Mouse (Mus musculus) forebrain, embryonic 16.5 days (tissue): Measurements from ENCODE around the gene B3gntl1. TPM values are rescaled to one million over a fixed set of nuclear protein-coding genes. Genes with fewer than 3 reads are reported as not detected.

Source experiments
- ATAC-seq: fragments of 200-750 bp; cut with Nextera tagmentation; 2 replicates; pipeline ENCODE4 v1.8.0; 2017; ENCODE audit warnings: mild to moderate bottlenecking, moderate library complexity
- H3K27ac ChIP-seq: fragments of 300-500 bp; sonication (generic); 2 replicates; pipeline ENCODE4 v1.5.1; 2014; ENCODE audit warnings: low read length, control low read depth
- H3K27me3 ChIP-seq: fragments of 300-500 bp; sonication (generic); replicated peaks from 2 replicates; pipeline ENCODE4 v1.6.1; 2014; ENCODE audit warnings: low read length; ENCODE audit not compliant: control insufficient read depth, insufficient read depth
- H3K36me3 ChIP-seq: fragments of 300-500 bp; sonication (generic); 2 replicates; pipeline ENCODE4 v1.6.1; 2014; ENCODE audit not compliant: control insufficient read depth, insufficient read depth
- H3K4me1 ChIP-seq: fragments of 300-500 bp; sonication (generic); replicated peaks from 2 replicates; pipeline ENCODE4 v1.6.1; 2014; ENCODE audit warnings: low read length; ENCODE audit not compliant: control insufficient read depth, insufficient read depth
- H3K4me2 ChIP-seq: fragments of 300-500 bp; sonication (generic); 2 replicates; pipeline ENCODE4 v1.6.1; 2014; ENCODE audit warnings: mild to moderate bottlenecking, low read length, control low read depth
- H3K4me3 ChIP-seq: fragments of 300-500 bp; sonication (generic); replicated peaks from 2 replicates; pipeline ENCODE4 v1.5.1; 2014; ENCODE audit warnings: mild to moderate bottlenecking, low read length, control low read depth
- H3K9ac ChIP-seq: fragments of 300-500 bp; sonication (generic); replicated peaks from 2 replicates; pipeline ENCODE4 v1.6.1; 2014; ENCODE audit warnings: low read depth, low read length, control low read depth
- H3K9me3 ChIP-seq: fragments of 300-500 bp; sonication (generic); 2 replicates; pipeline ENCODE4 v1.6.1; 2016; ENCODE audit warnings: low read length; ENCODE audit not compliant: control insufficient read depth
- WGBS: fragments of 180-500 bp; shearing (Covaris S2); extraction: QIAGEN DNeasy Blood & Tissue Kit; methylation state at CpG from one replicate; pipeline ENCODE4 v1.1.7; 2014; 5-methylcytosine and 5-hydroxymethylcytosine counted together
- polyA plus RNA-seq: library from polyadenylated mRNA; unstranded; fragments of >200 nt; fragmentation: Nextera tagmentation; extraction: Ambion mirVana; gene quantifications from 2 replicates; pipeline ENCODE4 v1.2.1, GENCODE M21; 2015

B3gntl1 gene
- polyA plus RNA-seq, 1 experiment from 2014 or later, result 7.4 TPM

DNA sequence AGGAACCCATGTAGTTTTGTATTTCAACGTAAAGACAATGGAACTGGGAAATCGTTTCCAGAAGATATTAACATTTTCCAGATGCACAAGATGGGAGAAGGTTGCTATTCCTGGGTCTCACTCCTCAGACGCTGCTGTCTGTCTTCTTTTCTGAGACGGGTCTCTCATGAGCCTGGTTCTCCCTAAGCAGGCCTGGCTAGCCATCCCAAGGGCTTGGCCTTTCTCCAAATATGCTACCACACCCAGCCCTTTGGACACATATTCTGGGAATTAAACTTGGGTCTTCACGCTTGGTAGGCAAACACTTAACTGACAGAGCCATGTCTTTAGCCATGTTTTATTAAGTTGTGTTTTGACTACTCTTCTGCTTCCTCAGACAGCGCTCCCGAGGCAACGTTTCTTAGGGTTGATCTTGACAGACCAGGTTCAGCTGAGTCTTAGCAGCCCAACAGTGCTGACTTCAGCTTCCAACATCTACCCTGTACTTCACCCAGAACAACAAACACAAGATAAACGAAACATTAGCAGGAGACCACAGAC lies 18.5 kb downstream of the B3gntl1 start:
- Histone ChIP-seq H3K36me3 (no peaks in the 10 kb centered on the region), H3K27me3 (no peaks in the 10 kb centered on the region), H3K9ac (no peak overlapping the region), H3K9me3 (no peaks in the 10 kb centered on the region), H3K4me2 (no peak overlapping the region), H3K27ac (no peak overlapping the region), H3K4me3 (no peak overlapping the region), H3K4me1 (0 out of 2 replicates have a peak, but pooled peaks cover 3% of the 10 kb centered on the region)
- ATAC-seq, result no peak
- WGBS, result 85% methylated on average over 9 of the region's 9 CpGs

- Histone ChIP-seq H3K9me3 (no peaks in the 10 kb centered on the region), H3K27me3 (no peaks in the 10 kb centered on the region), H3K4me1 (0 out of 2 replicates have a peak, but pooled peaks cover 3% of the 10 kb centered on the region), H3K36me3 (no peaks in the 10 kb centered on the region), H3K9ac (no peak overlapping the region), H3K4me3 (no peak overlapping the region), H3K4me2 (no peak overlapping the region), H3K27ac (no peak overlapping the region)
- 80% methylated on average over 4 of the region's 4 CpGs for WGBS
- ATAC-seq, result no peak
These were observed 19.3 kb downstream of the B3gntl1 start for GRCm38 (mm10) chr11:121653631-121654030.

GRCm38 (mm10) chr11:121652547-121653305 lies 20.2 kb downstream of the B3gntl1 start:
- H3K4me1 ChIP-seq, result no peaks in the 10 kb centered on the region
- H3K9ac ChIP-seq, result no peak overlapping the region
- no peaks in the 10 kb centered on the region for H3K9me3 ChIP-seq
- ATAC-seq, result no peak
- H3K27ac ChIP-seq, result no peak overlapping the region
- H3K27me3 ChIP-seq, result no peaks in the 10 kb centered on the region
- no peak overlapping the region for H3K4me2 ChIP-seq
- H3K36me3 ChIP-seq, result no peaks in the 10 kb centered on the region
- WGBS, result 63% methylated on average over 10 of the region's 10 CpGs
- H3K4me3 ChIP-seq, result no peak overlapping the region

DNA sequence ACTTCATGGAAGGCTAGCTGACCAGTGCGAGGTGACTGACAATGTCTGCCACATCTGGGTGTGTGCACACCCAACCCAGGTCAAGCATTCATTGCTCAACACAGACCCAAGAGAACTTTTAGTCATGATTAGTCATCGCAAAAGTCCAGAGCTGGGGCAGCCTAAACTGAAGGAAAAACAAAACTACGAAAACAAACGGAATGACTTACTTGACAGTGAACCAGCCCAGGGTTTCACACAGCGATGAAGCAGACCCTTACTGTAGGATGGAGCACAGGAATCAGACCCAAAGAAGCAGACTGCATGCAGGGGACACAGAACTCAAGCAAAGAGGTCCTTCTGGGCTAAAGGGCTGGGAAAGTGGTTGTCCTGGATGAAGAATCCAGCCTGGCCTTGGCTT lies 21.0 kb downstream of the B3gntl1 start:
- H3K4me2 ChIP-seq, result no peak overlapping the region
- H3K9ac ChIP-seq, result no peak overlapping the region
- H3K27ac ChIP-seq, result no peak overlapping the region
- no peak overlapping the region for H3K4me3 ChIP-seq
- H3K4me1 ChIP-seq, result no peaks in the 10 kb centered on the region
- no peaks in the 10 kb centered on the region for H3K36me3 ChIP-seq
- no peaks in the 10 kb centered on the region for H3K9me3 ChIP-seq
- H3K27me3 ChIP-seq, result no peaks in the 10 kb centered on the region
- no peak for ATAC-seq
- 97% methylated on average over 5 of the region's 5 CpGs for WGBS

- no peak for ATAC-seq
- no peaks in the 10 kb centered on the region for H3K36me3 ChIP-seq
- no peak overlapping the region for H3K27ac ChIP-seq
- no peak overlapping the region for H3K9ac ChIP-seq
- no peak overlapping the region for H3K4me2 ChIP-seq
- no peak overlapping the region for H3K4me3 ChIP-seq
- H3K4me1 ChIP-seq, result no peaks in the 10 kb centered on the region
- WGBS, result 94% methylated on average over 9 of the region's 9 CpGs
- H3K9me3 ChIP-seq, result no peaks in the 10 kb centered on the region
- H3K27me3 ChIP-seq, result no peaks in the 10 kb centered on the region
These were observed 21.4 kb downstream of the B3gntl1 start for GRCm38 (mm10) chr11:121651556-121651955.

- no peak overlapping the region for H3K4me3 ChIP-seq
These were observed 22.3 kb downstream of the B3gntl1 start for GRCm38 (mm10) chr11:121650668-121651067.

GRCm38 (mm10) chr11:121649900-121650299 lies 23.1 kb downstream of the B3gntl1 start:
- no peak overlapping the region for H3K9ac ChIP-seq
- H3K4me3 ChIP-seq, result no peak overlapping the region
- H3K4me1 ChIP-seq, result no peaks in the 10 kb centered on the region
- no peaks in the 10 kb centered on the region for H3K36me3 ChIP-seq
- H3K4me2 ChIP-seq, result no peak overlapping the region
- H3K27ac ChIP-seq, result no peak overlapping the region
- H3K27me3 ChIP-seq, result no peaks in the 10 kb centered on the region
- ATAC-seq, result no peak
- no peaks in the 10 kb centered on the region for H3K9me3 ChIP-seq
- 80% methylated on average over 10 of the region's 10 CpGs for WGBS

More at GRCm38 (mm10) chr11:121650668-121651067, 22.3 kb downstream of the B3gntl1 start:
- no peak overlapping the region for H3K4me2 ChIP-seq
- 93% methylated on average over 11 of the region's 11 CpGs for WGBS
- H3K9ac ChIP-seq, result no peak overlapping the region
- ATAC-seq, result no peak
- no peaks in the 10 kb centered on the region for H3K27me3 ChIP-seq
- no peaks in the 10 kb centered on the region for H3K36me3 ChIP-seq
- H3K27ac ChIP-seq, result no peak overlapping the region
- no peaks in the 10 kb centered on the region for H3K4me1 ChIP-seq
- H3K9me3 ChIP-seq, result no peaks in the 10 kb centered on the region

GRCm38 (mm10) chr11:121648166-121648565 lies 24.8 kb downstream of the B3gntl1 start:
- Histone ChIP-seq H3K27ac (no peak overlapping the region), H3K4me2 (no peak overlapping the region), H3K4me1 (no peaks in the 10 kb centered on the region), H3K4me3 (no peak overlapping the region), H3K27me3 (no peaks in the 10 kb centered on the region), H3K9ac (no peak overlapping the region), H3K9me3 (no peaks in the 10 kb centered on the region), H3K36me3 (no peaks in the 10 kb centered on the region)
- 91% methylated on average over 5 of the region's 5 CpGs for WGBS
- ATAC-seq, result no peak

DNA sequence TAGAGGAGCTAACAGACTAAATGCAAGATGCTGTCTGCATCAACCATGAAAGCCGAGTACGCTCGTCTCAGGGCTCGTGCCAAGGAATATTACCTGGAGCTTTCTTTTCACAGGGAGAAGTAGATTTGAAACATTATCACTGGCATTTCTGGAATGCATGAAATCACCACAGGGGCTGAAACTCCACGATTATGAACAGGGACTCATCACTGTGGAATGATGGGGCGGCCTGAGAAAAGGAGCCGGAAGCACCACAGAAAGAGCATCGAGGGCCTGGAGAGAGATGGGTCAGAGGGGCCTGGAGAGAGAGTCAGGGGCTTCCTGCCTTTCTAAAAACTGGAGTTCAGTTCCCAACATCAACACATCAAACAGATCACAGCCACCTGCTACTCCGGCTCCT lies 25.6 kb downstream of the B3gntl1 start:
- H3K9me3 ChIP-seq, result no peaks in the 10 kb centered on the region
- 90% methylated on average over 9 of the region's 9 CpGs for WGBS
- H3K27me3 ChIP-seq, result no peaks in the 10 kb centered on the region
- no peak overlapping the region for H3K9ac ChIP-seq
- no peaks in the 10 kb centered on the region for H3K4me1 ChIP-seq
- H3K4me2 ChIP-seq, result no peak overlapping the region
- no peaks in the 10 kb centered on the region for H3K36me3 ChIP-seq
- H3K27ac ChIP-seq, result no peak overlapping the region
- H3K4me3 ChIP-seq, result no peak overlapping the region
- no peak for ATAC-seq
